Mouse (Mus musculus) v-Abl transformed pro-B cells (cell line): ENCODE data around the gene Col6a5.

ENCODE experiments used
- in situ Hi-C, 2 experiments: fragments of 400-800 bp; cut with MboI; formaldehyde crosslinking; loops; one replicate each; pipeline ENCODE4 v1.15.1; 2025; ENCODE audit not compliant: unreplicated experiment in 2 of 2

The Col6a5 gene

GRCm38 (mm10) chr9:105915186-105915585 is 45.3 kb downstream of the Col6a5 start:
- in situ Hi-C loops: no loop called here

- in situ Hi-C loops: no loop called here
Observed at GRCm38 (mm10) chr9:105910166-105910565, 50.3 kb downstream of the Col6a5 start.

- in situ Hi-C loops: no loop called here
Observed at GRCm38 (mm10) chr9:105909352-105909751, 51.1 kb downstream of the Col6a5 start.

GRCm38 (mm10) chr9:105907411-105907810 is 53.0 kb downstream of the Col6a5 start:
- in situ Hi-C loops: no loop called here

GRCm38 (mm10) chr9:105887521-105887920 is 72.9 kb downstream of the Col6a5 start:
- in situ Hi-C loops: no loop called here

GRCm38 (mm10) chr9:105884656-105885430 is 75.6 kb downstream of the Col6a5 start:
- in situ Hi-C loops: no loop called here

GRCm38 (mm10) chr9:105880743-105881142 is 79.7 kb downstream of the Col6a5 start:
- in situ Hi-C loops: no loop called here

GRCm38 (mm10) chr9:105878365-105879108 is 81.9 kb downstream of the Col6a5 start:
- in situ Hi-C loops: no loop called here

GRCm38 (mm10) chr9:105876124-105876523 is 84.3 kb downstream of the Col6a5 start:
- in situ Hi-C loops: no loop called here

- in situ Hi-C loops: no loop called here
Observed at GRCm38 (mm10) chr9:105871643-105872042, 88.8 kb downstream of the Col6a5 start.

- in situ Hi-C loops: loop anchor here (5.0 kb wide), 2 partner anchors 165 to 360 kb away; no protein-coding TSS in a partner anchor
Observed at GRCm38 (mm10) chr9:105857773-105858172, 102.7 kb downstream of the Col6a5 start.

- in situ Hi-C loops: no loop called here
Observed at GRCm38 (mm10) chr9:105852778-105853065, 107.7 kb downstream of the Col6a5 start.

GRCm38 (mm10) chr9:105852015-105852777 is 108.2 kb downstream of the Col6a5 start:
- in situ Hi-C loops: no loop called here

- in situ Hi-C loops: no loop called here
Observed at GRCm38 (mm10) chr9:105851011-105851410, 109.4 kb downstream of the Col6a5 start.

GRCm38 (mm10) chr9:105848396-105848795 is 112.0 kb downstream of the Col6a5 start:
- in situ Hi-C loops: loop anchor here (10.0 to 25.0 kb wide), 4 partner anchors 314 to 614 kb away; partner anchors contain the start of genes Glyctk (in 1 of the 2), Gpr62 (in 1 of the 2), Pcbp4 (in 1 of the 2) and Poc1a (in 1 of the 2)

GRCm38 (mm10) chr9:105847261-105847660 is 113.2 kb downstream of the Col6a5 start:
- in situ Hi-C loops: loop anchor here (10.0 to 25.0 kb wide), 4 partner anchors 315 to 615 kb away; partner anchors contain the start of genes Glyctk (in 1 of the 2), Gpr62 (in 1 of the 2), Pcbp4 (in 1 of the 2) and Poc1a (in 1 of the 2)

- in situ Hi-C loops: loop anchor here (5.0 to 25.0 kb wide), 5 partner anchors 39 to 621 kb away; partner anchors contain the start of genes Glyctk (in 1 of the 2), Gpr62 (in 1 of the 2), Pcbp4 (in 1 of the 2) and Poc1a (in 1 of the 2)
Observed at GRCm38 (mm10) chr9:105841386-105841785, 119.1 kb downstream of the Col6a5 start.

GRCm38 (mm10) chr9:105839147-105839515 is 121.3 kb downstream of the Col6a5 start:
- in situ Hi-C loops: loop anchor here (25.0 kb wide), 3 partner anchors 323 to 623 kb away; partner anchors contain the start of genes Glyctk (in 1 of the 2), Gpr62 (in 1 of the 2), Pcbp4 (in 1 of the 2) and Poc1a (in 1 of the 2)

GRCm38 (mm10) chr9:105838396-105839146 is 121.9 kb downstream of the Col6a5 start:
- in situ Hi-C loops: loop anchor here (25.0 kb wide), 3 partner anchors 324 to 624 kb away; partner anchors contain the start of genes Glyctk (in 1 of the 2), Gpr62 (in 1 of the 2), Pcbp4 (in 1 of the 2) and Poc1a (in 1 of the 2)
